Mouse (Mus musculus): Measurements from ENCODE around the gene Itpr2. TPM values are rescaled to one million over a fixed set of nuclear protein-coding genes. Genes with fewer than 3 reads are reported as not detected.

Gene Itpr2
- polyA plus RNA-seq, 1 experiment, result 2.6 TPM

GRCm38 (mm10) chr6:146136244-146136643 is 365.8 kb downstream of the Itpr2 start:
- TF ChIP-seq CTCF (IDR thresholded peaks at IDR 0.05; ENCODE audit: control insufficient read depth, insufficient read depth, insufficient read length), result no peak
- Histone ChIP-seq H3K4me3 (ENCODE audit: insufficient read depth, poor library complexity, severe bottlenecking) (no peak overlapping the region), H3ac (ENCODE audit: control insufficient read depth, insufficient read length, low read depth) (no peak overlapping the region), H3K27me3 (ENCODE audit: control insufficient read depth, insufficient read depth, insufficient read length) (no peaks in the 10 kb centered on the region), H3K36me3 (ENCODE audit: control insufficient read depth, insufficient read depth) (no peaks in the 10 kb centered on the region), H3K79me3 (ENCODE audit: low read depth) (no peaks in the 10 kb centered on the region), H3K79me2 (ENCODE audit: control insufficient read depth, insufficient read depth) (no peaks in the 10 kb centered on the region)

GRCm38 (mm10) chr6:146135291-146135690 is 366.7 kb downstream of the Itpr2 start:
- H3K27me3 ChIP-seq (ENCODE audit: control insufficient read depth, insufficient read depth, insufficient read length), result no peaks in the 10 kb centered on the region
- H3K79me3 ChIP-seq (ENCODE audit: low read depth), result no peaks in the 10 kb centered on the region
- no peak overlapping the region for H3ac ChIP-seq (ENCODE audit: control insufficient read depth, insufficient read length, low read depth)
- TF ChIP-seq USF1 (IDR thresholded peaks at IDR 0.05; ENCODE audit: low read depth), result no peak
- TF ChIP-seq CTCF (IDR thresholded peaks at IDR 0.05; ENCODE audit: control insufficient read depth, insufficient read depth, insufficient read length), result no peak
- no peak for TF ChIP-seq CEBPB (IDR thresholded peaks at IDR 0.05; ENCODE audit: low read depth)
- no peaks in the 10 kb centered on the region for H3K79me2 ChIP-seq (ENCODE audit: control insufficient read depth, insufficient read depth)
- no peak overlapping the region for H3K4me3 ChIP-seq (ENCODE audit: insufficient read depth, poor library complexity, severe bottlenecking)
- no peaks in the 10 kb centered on the region for H3K36me3 ChIP-seq (ENCODE audit: control insufficient read depth, insufficient read depth)

GRCm38 (mm10) chr6:146133921-146134320 is 368.1 kb downstream of the Itpr2 start:
- H3K4me3 ChIP-seq (ENCODE audit: insufficient read depth, poor library complexity, severe bottlenecking), result no peak overlapping the region
- H3K36me3 ChIP-seq (ENCODE audit: control insufficient read depth, insufficient read depth), result no peaks in the 10 kb centered on the region
- no peak overlapping the region for H3ac ChIP-seq (ENCODE audit: control insufficient read depth, insufficient read length, low read depth)
- H3K79me2 ChIP-seq (ENCODE audit: control insufficient read depth, insufficient read depth), result no peaks in the 10 kb centered on the region
- TF ChIP-seq CTCF (IDR thresholded peaks at IDR 0.05; ENCODE audit: control insufficient read depth, insufficient read depth, insufficient read length) (no peak), USF1 (IDR thresholded peaks at IDR 0.05; ENCODE audit: low read depth) (no peak), MAX (IDR thresholded peaks at IDR 0.05) (no peak), MYOG (IDR thresholded peaks at IDR 0.05; ENCODE audit: control insufficient read depth, extremely low read depth, insufficient read length) (no peak), MYOD1 (IDR thresholded peaks at IDR 0.05; ENCODE audit: control insufficient read depth, insufficient read length, low read depth) (peak; percentile 29), FOSL1 (IDR thresholded peaks at IDR 0.05; ENCODE audit: insufficient read depth, low read length, poor library complexity, severe bottlenecking) (peak; percentile 50), CEBPB (IDR thresholded peaks at IDR 0.05; ENCODE audit: low read depth) (no peak)
- no peaks in the 10 kb centered on the region for H3K79me3 ChIP-seq (ENCODE audit: low read depth)
- no peaks in the 10 kb centered on the region for H3K27me3 ChIP-seq (ENCODE audit: control insufficient read depth, insufficient read depth, insufficient read length)

GRCm38 (mm10) chr6:146129066-146129465 is 373.0 kb downstream of the Itpr2 start:
- H3K79me2 ChIP-seq (ENCODE audit: control insufficient read depth, insufficient read depth), result no peaks in the 10 kb centered on the region
- no peaks in the 10 kb centered on the region for H3K27me3 ChIP-seq (ENCODE audit: control insufficient read depth, insufficient read depth, insufficient read length)
- H3ac ChIP-seq (ENCODE audit: control insufficient read depth, insufficient read length, low read depth), result no peak overlapping the region
- H3K79me3 ChIP-seq (ENCODE audit: low read depth), result no peaks in the 10 kb centered on the region
- TF ChIP-seq CTCF (IDR thresholded peaks at IDR 0.05; ENCODE audit: control insufficient read depth, insufficient read depth, insufficient read length), result no peak
- no peak for TF ChIP-seq MYOG (IDR thresholded peaks at IDR 0.05; ENCODE audit: control insufficient read depth, extremely low read depth, insufficient read length)
- no peak for TF ChIP-seq CEBPB (IDR thresholded peaks at IDR 0.05; ENCODE audit: low read depth)
- no peak for TF ChIP-seq MAX (IDR thresholded peaks at IDR 0.05)
- TF ChIP-seq FOSL1 (IDR thresholded peaks at IDR 0.05; ENCODE audit: insufficient read depth, low read length, poor library complexity, severe bottlenecking), result no peak
- no peak for TF ChIP-seq USF1 (IDR thresholded peaks at IDR 0.05; ENCODE audit: low read depth)
- TF ChIP-seq MYOD1 (IDR thresholded peaks at IDR 0.05; ENCODE audit: control insufficient read depth, insufficient read length, low read depth), result no peak
- H3K36me3 ChIP-seq (ENCODE audit: control insufficient read depth, insufficient read depth), result no peaks in the 10 kb centered on the region
- H3K4me3 ChIP-seq (ENCODE audit: insufficient read depth, poor library complexity, severe bottlenecking), result no peak overlapping the region

GRCm38 (mm10) chr6:146126823-146127681 is 375.0 kb downstream of the Itpr2 start:
- no peak for TF ChIP-seq MAX (IDR thresholded peaks at IDR 0.05)
- no peak for TF ChIP-seq CTCF (IDR thresholded peaks at IDR 0.05; ENCODE audit: control insufficient read depth, insufficient read depth, insufficient read length)
- no peak for TF ChIP-seq FOSL1 (IDR thresholded peaks at IDR 0.05; ENCODE audit: insufficient read depth, low read length, poor library complexity, severe bottlenecking)
- TF ChIP-seq MYOG (IDR thresholded peaks at IDR 0.05; ENCODE audit: control insufficient read depth, extremely low read depth, insufficient read length), result no peak
- Histone ChIP-seq H3K27me3 (ENCODE audit: control insufficient read depth, insufficient read depth, insufficient read length) (no peaks in the 10 kb centered on the region), H3K79me2 (ENCODE audit: control insufficient read depth, insufficient read depth) (no peaks in the 10 kb centered on the region), H3ac (ENCODE audit: control insufficient read depth, insufficient read length, low read depth) (no peak overlapping the region), H3K4me3 (ENCODE audit: insufficient read depth, poor library complexity, severe bottlenecking) (no peak overlapping the region), H3K36me3 (ENCODE audit: control insufficient read depth, insufficient read depth) (no peaks in the 10 kb centered on the region), H3K79me3 (ENCODE audit: low read depth) (no peaks in the 10 kb centered on the region)

- no peaks in the 10 kb centered on the region for H3K79me2 ChIP-seq (ENCODE audit: control insufficient read depth, insufficient read depth)
- no peaks in the 10 kb centered on the region for H3K27me3 ChIP-seq (ENCODE audit: control insufficient read depth, insufficient read depth, insufficient read length)
- no peak overlapping the region for H3ac ChIP-seq (ENCODE audit: control insufficient read depth, insufficient read length, low read depth)
- no peaks in the 10 kb centered on the region for H3K36me3 ChIP-seq (ENCODE audit: control insufficient read depth, insufficient read depth)
- H3K4me3 ChIP-seq (ENCODE audit: insufficient read depth, poor library complexity, severe bottlenecking), result no peak overlapping the region
- H3K79me3 ChIP-seq (ENCODE audit: low read depth), result no peaks in the 10 kb centered on the region
- no peak for TF ChIP-seq MYOD1 (IDR thresholded peaks at IDR 0.05; ENCODE audit: control insufficient read depth, insufficient read length, low read depth)
- no peak for TF ChIP-seq CEBPB (IDR thresholded peaks at IDR 0.05; ENCODE audit: low read depth)
- no peak for TF ChIP-seq USF1 (IDR thresholded peaks at IDR 0.05; ENCODE audit: low read depth)
- TF ChIP-seq FOSL1 (IDR thresholded peaks at IDR 0.05; ENCODE audit: insufficient read depth, low read length, poor library complexity, severe bottlenecking), result no peak
- no peak for TF ChIP-seq MAX (IDR thresholded peaks at IDR 0.05)
- no peak for TF ChIP-seq CTCF (IDR thresholded peaks at IDR 0.05; ENCODE audit: control insufficient read depth, insufficient read depth, insufficient read length)
- TF ChIP-seq MYOG (IDR thresholded peaks at IDR 0.05; ENCODE audit: control insufficient read depth, extremely low read depth, insufficient read length), result no peak
These were observed 376.4 kb downstream of the Itpr2 start for GRCm38 (mm10) chr6:146125621-146126020.

All from C2C12 (cell line).